Mouse (Mus musculus) kidney, postnatal 25 days (tissue): ENCODE results near the gene Olfr606.
"Not testable (repeated sequence)": the region's sequence is repeated elsewhere in the genome, so short reads cannot be mapped to it uniquely, and the experiment has no call there.

Experiments used
- DNase-seq, 2 experiments: peaks; one replicate each; pipeline ENCODE4 v3.0.0; 2021; ENCODE audit warnings: mixed read lengths in 2 of 2

Gene Olfr606

DNA sequence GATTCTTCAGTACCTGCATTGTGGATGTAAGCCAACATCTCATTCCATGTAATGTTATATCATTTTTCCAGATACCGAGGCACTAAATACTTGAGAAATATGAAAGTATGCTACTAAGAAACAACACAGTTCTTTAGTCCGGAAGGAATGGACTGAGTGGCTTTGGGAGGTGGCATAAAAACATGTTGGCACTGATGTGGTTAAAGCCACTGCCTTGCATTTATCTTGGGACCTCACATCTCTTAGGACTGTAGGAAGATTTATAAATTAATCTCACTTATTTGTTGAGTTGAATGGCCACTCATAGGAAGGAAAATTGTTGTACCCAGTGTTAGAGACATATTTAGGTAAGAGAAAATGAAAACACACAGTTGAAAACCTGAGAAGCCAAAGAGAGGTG lies at the start of gene Olfr606:
Gene Olfr606 (plus strand): TSS at position 301 of the 400 bp plus-strand sequence.
- DNase-seq: no peak

GRCm38 (mm10) chr7:103406521-103407055 lies 42.3 kb upstream of the Olfr606 start:
- not testable (repeated sequence) for DNase-seq

GRCm38 (mm10) chr7:103414772-103415171 lies 34.1 kb upstream of the Olfr606 start, which contains the start of gene Usp17lc:
Gene Usp17lc, plus strand, starts transcription at chr7:103415072.
- not testable (repeated sequence) for DNase-seq

DNA sequence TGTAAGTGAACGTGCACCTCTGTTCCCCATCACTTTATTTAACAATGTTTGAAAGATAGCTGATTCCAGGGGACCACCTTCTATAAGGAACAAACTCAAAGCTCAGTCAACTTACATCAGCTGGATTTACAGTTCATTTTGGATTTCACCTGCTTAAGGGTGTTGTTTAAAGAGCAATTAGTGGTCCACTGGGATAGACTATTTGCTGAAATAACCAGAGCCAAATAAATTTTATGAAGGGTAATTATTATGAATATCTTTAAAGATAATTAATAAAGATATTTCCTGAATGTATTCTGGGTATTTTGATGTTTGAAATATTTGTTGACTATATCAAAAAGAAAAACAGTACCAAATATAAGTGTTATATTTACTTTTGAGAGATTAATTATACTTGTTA lies 3.5 kb upstream of the Olfr606 start, which contains the start of gene Olfr605:
Gene Olfr605 (minus strand): TSS at position 101 of the 400 bp plus-strand sequence.
- DNase-seq: no peak

DNA sequence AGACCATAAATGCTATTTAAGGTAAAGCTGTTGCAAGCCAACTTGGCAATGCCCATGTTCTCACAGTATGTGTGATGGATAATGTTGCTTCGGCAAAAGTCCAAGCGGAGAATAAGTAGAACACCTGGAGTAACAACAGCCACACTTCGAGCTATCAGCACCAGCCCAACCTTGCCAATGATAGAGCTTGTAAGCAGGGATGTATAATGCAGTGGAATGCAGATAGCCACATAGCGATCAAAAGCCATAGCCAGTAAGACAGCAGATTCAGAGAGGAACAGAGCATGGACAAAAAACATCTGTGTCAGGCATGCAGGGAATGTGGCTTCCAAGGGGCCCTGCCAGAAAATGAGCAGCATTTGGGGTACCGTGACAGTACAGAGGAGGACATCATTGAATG lies 11.7 kb downstream of the Olfr606 start:
- no peak for DNase-seq

GRCm38 (mm10) chr7:103469577-103469976 lies 20.7 kb downstream of the Olfr606 start, which contains the start of gene Olfr608:
Gene Olfr608, plus strand, starts transcription at chr7:103469877.
- DNase-seq: no peak

DNA sequence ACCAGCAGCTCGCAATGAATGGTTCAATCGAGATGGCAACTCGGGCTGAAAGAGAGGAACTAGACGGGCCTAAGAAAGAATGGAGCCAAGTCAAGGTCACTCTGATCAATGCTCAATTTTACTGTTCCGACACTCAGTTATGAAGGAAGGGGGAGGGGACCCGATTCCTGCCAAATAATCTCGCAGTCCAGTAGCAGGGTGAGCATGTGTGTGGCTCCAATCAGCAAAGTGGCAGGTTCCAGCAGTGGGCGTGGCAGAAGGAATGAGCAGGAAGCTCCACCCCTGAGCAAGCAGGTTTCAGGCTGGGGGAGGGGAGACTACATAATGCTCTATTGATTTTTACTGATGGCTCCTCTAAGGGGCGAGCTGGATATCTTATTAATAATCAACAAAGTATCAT lies 28.3 kb downstream of the Olfr606 start:
- not testable (repeated sequence) for DNase-seq

DNA sequence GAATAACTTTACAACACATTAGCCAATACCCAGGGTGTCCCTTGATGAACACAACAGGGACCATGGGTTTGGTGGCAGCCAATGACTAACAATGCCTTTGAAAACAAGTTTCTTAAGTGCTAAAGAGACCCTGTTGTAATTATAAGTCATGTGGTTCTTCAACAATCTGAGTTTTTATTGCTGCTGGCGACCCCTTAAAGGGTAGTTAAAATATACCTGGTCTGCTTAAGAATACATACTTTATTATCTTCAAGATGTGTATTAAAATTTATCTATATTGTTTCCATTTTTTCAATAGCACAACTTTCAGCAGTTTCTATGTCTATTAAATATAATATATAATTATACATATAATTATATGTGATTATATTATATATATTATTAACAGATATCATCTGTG lies 49.1 kb downstream of the Olfr606 start, which contains the start of gene Olfr609:
Gene Olfr609 (minus strand): TSS at position 101 of the 400 bp plus-strand sequence.
- DNase-seq: no peak
